Mouse (Mus musculus) embryo, embryonic 11 days (tissue): ENCODE measurements around the gene Smchd1.

Experiments
- DNase-seq: peaks from one replicate; pipeline ENCODE4 v3.0.0-alpha.2; 2015

Smchd1 gene

GRCm38 (mm10) chr17:71309141-71309540 lies 166.0 kb downstream of the Smchd1 start:
- peak; percentile 52 for DNase-seq

- no peak for DNase-seq
Observed at GRCm38 (mm10) chr17:71308296-71308695, 166.8 kb downstream of the Smchd1 start.

DNA sequence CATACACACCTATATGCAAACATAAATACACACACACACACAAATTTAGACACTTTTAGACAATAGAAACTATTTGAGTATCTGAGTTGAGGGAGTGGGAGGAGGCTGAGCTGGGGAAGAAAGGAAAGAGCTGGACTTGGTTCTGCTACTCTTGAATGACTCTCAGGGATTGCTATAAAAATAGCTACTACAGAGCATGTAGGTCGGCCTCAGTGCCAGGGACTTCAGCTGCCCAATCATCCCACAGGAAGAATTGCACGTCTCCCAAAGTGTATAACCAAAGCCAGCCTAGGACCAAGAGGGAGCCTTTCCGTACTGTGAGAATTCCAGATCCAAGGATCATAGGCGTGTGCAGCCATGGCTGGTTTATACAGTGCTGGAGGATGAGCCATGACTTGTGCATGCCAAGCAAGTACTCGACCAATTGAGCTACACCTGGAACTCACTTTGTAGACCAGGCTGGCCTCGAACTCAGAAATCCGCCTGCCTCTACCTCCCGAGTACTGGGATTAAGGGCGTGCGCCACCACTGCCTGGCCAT lies 167.8 kb downstream of the Smchd1 start:
- no peak for DNase-seq

DNA sequence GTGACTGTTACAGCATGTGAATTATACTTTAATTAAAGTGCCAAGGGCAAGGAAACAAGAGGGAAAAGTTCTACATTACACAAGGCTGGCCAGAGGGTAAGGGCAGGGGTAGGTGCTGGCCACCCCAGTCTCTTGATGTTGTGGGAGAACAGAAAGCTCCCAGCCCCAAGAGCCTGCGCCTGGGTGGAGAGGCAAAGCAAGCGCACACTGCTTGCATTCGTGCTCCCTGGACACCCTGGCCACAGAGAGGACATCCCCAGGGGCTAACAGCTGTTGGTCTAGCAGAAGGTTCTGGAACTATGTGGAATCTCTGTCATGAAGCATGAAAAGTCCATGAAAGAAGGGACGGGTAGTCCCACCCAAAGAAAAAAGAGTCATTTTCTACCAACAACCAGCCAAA lies 168.4 kb downstream of the Smchd1 start:
- no peak for DNase-seq

DNA sequence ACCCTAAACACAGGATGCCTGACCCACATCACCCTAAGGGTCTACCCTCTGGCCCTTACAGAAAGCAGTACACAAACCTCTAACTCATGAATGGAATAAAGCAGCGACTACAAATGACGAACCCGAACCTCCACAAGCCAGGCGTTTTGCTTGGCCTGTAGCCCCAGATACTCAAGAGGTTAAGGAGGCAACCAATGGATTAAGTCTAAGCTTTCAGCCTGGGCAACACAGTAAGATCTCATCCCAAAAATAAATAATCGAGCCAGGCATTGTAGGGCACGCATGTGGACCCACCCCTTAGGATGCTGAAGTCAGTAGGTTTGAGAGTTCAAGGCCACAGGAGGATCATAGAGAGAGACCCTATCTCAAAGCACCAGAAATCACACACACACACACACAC lies 169.1 kb downstream of the Smchd1 start:
- no peak for DNase-seq

DNA sequence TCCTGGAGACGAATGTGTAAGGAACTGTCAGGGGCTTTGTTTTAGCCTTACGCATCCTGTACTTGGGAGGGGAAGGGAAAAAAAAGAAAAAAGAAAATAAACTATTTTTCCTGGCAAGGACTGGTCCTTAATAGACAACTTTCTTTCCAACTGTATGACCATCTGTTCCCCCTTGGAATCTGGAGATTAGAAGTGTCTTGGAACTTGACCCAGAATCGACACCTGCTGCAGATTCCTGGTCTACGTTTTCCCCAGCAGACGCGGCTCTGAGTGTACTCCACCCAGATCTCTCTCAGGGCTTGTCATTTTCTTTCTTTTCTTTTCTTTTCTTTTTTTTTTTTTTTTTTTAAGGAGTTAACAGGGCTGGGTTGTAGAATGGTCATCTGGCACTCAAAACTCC lies 171.7 kb downstream of the Smchd1 start:
- DNase-seq = no peak

DNA sequence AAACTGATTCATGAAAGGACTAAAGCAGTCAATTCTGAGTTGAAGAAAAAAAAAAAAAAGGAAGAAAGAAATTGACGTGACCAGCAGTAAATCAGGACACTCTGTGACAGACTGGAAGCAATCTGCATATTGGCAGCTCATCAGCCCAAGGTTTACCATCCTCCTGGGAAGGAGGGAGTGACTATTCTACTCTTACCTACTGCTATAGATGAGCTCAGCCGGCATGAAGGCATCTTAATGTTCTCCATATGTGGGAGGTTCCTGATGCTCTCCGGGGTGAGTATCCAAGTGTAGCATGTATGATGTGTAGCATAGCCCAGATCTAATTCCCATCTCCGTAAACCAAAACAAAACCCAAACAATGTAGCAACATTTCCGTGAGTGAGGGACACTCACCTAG lies 173.7 kb downstream of the Smchd1 start:
- no peak for DNase-seq

DNA sequence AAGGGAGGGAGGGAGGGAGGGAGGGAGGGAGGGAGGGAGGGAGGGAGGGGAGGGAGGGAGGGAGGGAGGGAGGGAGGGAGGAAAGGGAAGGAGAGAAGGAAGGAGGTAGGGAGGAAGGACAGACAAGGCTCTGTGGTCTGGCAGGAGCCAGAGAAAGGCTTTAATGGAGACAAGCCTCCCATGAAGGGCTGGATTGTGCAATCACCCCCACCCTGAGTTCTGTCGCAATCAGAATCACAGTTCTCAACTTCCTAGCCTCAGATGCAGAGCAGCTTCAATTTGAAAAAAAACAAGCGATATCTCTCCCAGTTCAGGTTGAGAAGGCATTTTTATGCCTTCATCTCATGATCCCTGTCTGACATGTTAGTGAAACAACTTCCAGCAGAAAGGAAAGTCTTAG lies 174.8 kb downstream of the Smchd1 start:
- DNase-seq = no peak

- no peak for DNase-seq
Observed at GRCm38 (mm10) chr17:71299879-71300278, 175.3 kb downstream of the Smchd1 start.

DNA sequence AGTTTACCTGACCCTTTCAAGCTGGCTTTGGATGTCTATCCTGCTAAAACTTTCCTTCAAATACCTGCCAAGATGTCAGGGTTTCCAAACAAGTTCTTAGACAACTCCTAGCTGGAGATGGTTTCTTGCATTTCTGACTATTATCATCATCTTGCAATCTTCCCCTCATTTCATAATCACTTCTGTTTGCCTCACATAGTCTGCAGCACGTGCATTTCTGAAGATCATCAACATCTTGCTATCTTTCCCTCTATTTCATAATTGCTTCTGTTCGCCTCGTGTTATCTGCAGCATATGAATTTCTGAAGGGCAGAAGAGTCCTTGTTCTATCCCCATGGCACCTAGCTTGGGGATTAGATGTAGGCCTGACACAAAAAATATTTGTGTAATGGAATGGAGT lies 180.6 kb downstream of the Smchd1 start:
- DNase-seq = no peak
